Mouse (Mus musculus): ENCODE results near the gene Plpp1.

Plpp1 gene

GRCm38 (mm10) chr13:112811708-112812403 is 11.3 kb downstream of the Plpp1 start:
- DNase-seq (ENCODE audit: low read depth, low spot score), result no peak

GRCm38 (mm10) chr13:112815996-112816395 is 15.4 kb downstream of the Plpp1 start:
- DNase-seq (ENCODE audit: low read depth, low spot score), result no peak

- no peak for DNase-seq (ENCODE audit: low read depth, low spot score)
Observed at GRCm38 (mm10) chr13:112818125-112818524, 17.5 kb downstream of the Plpp1 start.

GRCm38 (mm10) chr13:112822413-112822812 is 21.8 kb downstream of the Plpp1 start:
- DNase-seq (ENCODE audit: low read depth, low spot score), result no peak

- no peak for DNase-seq (ENCODE audit: low read depth, low spot score)
Observed at GRCm38 (mm10) chr13:112823236-112823910, 22.8 kb downstream of the Plpp1 start.

GRCm38 (mm10) chr13:112823911-112824648 is 23.5 kb downstream of the Plpp1 start:
- DNase-seq (ENCODE audit: low read depth, low spot score), result no peak

GRCm38 (mm10) chr13:112825479-112825878 is 24.9 kb downstream of the Plpp1 start:
- DNase-seq (ENCODE audit: low read depth, low spot score), result no peak

- no peak for DNase-seq (ENCODE audit: low read depth, low spot score)
Observed at GRCm38 (mm10) chr13:112829619-112830018, 29.0 kb downstream of the Plpp1 start.

GRCm38 (mm10) chr13:112832589-112832988 is 32.0 kb downstream of the Plpp1 start:
- no peak for DNase-seq (ENCODE audit: low read depth, low spot score)

GRCm38 (mm10) chr13:112833253-112833894 is 32.8 kb downstream of the Plpp1 start:
- DNase-seq (ENCODE audit: low read depth, low spot score), result no peak

GRCm38 (mm10) chr13:112833895-112834263 is 33.3 kb downstream of the Plpp1 start:
- DNase-seq (ENCODE audit: low read depth, low spot score), result no peak

- DNase-seq (ENCODE audit: low read depth, low spot score), result no peak
Observed at GRCm38 (mm10) chr13:112835113-112835512, 34.5 kb downstream of the Plpp1 start.

GRCm38 (mm10) chr13:112836951-112837350 is 36.4 kb downstream of the Plpp1 start:
- no peak for DNase-seq (ENCODE audit: low read depth, low spot score)

- no peak for DNase-seq (ENCODE audit: low read depth, low spot score)
Observed at GRCm38 (mm10) chr13:112837621-112838155, 37.1 kb downstream of the Plpp1 start.

- DNase-seq (ENCODE audit: low read depth, low spot score), result no peak
Observed at GRCm38 (mm10) chr13:112838562-112839232, 38.1 kb downstream of the Plpp1 start.

GRCm38 (mm10) chr13:112840241-112841087 is 39.9 kb downstream of the Plpp1 start:
- no peak for DNase-seq (ENCODE audit: low read depth, low spot score)

- DNase-seq (ENCODE audit: low read depth, low spot score), result no peak
Observed at GRCm38 (mm10) chr13:112845931-112846330, 45.3 kb downstream of the Plpp1 start.

GRCm38 (mm10) chr13:112853710-112854316 is 53.2 kb downstream of the Plpp1 start:
- no peak for DNase-seq (ENCODE audit: low read depth, low spot score)

- no peak for DNase-seq (ENCODE audit: low read depth, low spot score)
Observed at GRCm38 (mm10) chr13:112854402-112854801, 53.8 kb downstream of the Plpp1 start.

GRCm38 (mm10) chr13:112857921-112858320 is 57.3 kb downstream of the Plpp1 start:
- no peak for DNase-seq (ENCODE audit: low read depth, low spot score)

All from WW6 (cell line).